10 mouse cellular contexts compared by ENCODE assay signal in genomic region chr1:18640858-18641257, GRCm38 (mm10).
DNase-seq lines count a peak whose midpoint lies in the region.
"Had no signal": no experiment of that assay in that cellular context is flagged by ENCODE, and none has a peak within 500 bp of the region (broad histone marks: within the 10 kb centered on the region; RNA-seq: fewer than 3 reads in every experiment).

No protein-coding gene starts in this region.

- DNase-seq in cerebellum, adult 8-10 months: peak; percentile 22
- DNase-seq in cerebellum, postnatal 36 days: no peak
- peak; percentile 12 to 54 for DNase-seq in cerebellum, postnatal 10 days
- DNase-seq in cerebellum, adult 9-11 months: no peak
- peak; percentile 79 for DNase-seq in brain, adult 2 months (ENCODE audit: low read depth, low spot score)
- no peak for DNase-seq in urinary bladder, postnatal 36 days (ENCODE audit: low spot score in 2 of 2)
- DNase-seq: adrenal gland, adult 2 months; adrenal gland, postnatal 10 days; adrenal gland, postnatal 25 days; forebrain, postnatal 0 days had no signal

Comparison
In these comparisons a context has a peak if more than half of its experiments do, and no peak if none do; other contexts are left out.
1. DNase-seq: peak in cerebellum, adult 8-10 months (single experiment), cerebellum, postnatal 10 days (2 of 2) and brain, adult 2 months (single experiment); none in cerebellum, postnatal 36 days (0 of 2), cerebellum, adult 9-11 months (single experiment) and urinary bladder, postnatal 36 days (0 of 2).